Mouse (Mus musculus) neural tube, embryonic 11.5 days (tissue): ENCODE data around the gene Sfmbt1. TPM values are rescaled to one million over a fixed set of nuclear protein-coding genes. Genes with fewer than 3 reads are reported as not detected.

Experiments
- ATAC-seq: fragments of 200-750 bp; cut with Nextera tagmentation; 2 replicates; pipeline ENCODE4 v1.8.0; 2017; ENCODE audit warnings: moderate number of reproducible peaks, mild to moderate bottlenecking, moderate TSS enrichment, moderate library complexity; ENCODE audit not compliant: insufficient read depth, low FRiP score, low TSS enrichment
- DNase-seq: peaks from one replicate; pipeline ENCODE4 v3.0.0-alpha.2; 2015; ENCODE audit warnings: low spot score
- H3K27ac ChIP-seq: fragments of 300-500 bp; sonication (generic); 2 replicates; pipeline ENCODE4 v1.5.1; 2014; ENCODE audit warnings: low read depth, mild to moderate bottlenecking, low read length
- H3K27me3 ChIP-seq: fragments of 300-500 bp; sonication (generic); 2 replicates; pipeline ENCODE4 v1.6.1; 2014; ENCODE audit warnings: mild to moderate bottlenecking, low read length, mixed read lengths; ENCODE audit not compliant: control insufficient read depth, insufficient read depth
- H3K36me3 ChIP-seq: fragments of 300-500 bp; sonication (generic); 2 replicates; pipeline ENCODE4 v1.6.1; 2014; ENCODE audit warnings: mild to moderate bottlenecking, low read length, moderate library complexity, mixed read lengths; ENCODE audit not compliant: control insufficient read depth, insufficient read depth
- H3K4me1 ChIP-seq: fragments of 300-500 bp; sonication (generic); 2 replicates; pipeline ENCODE4 v1.6.1; 2014; ENCODE audit warnings: low read length, mixed read lengths; ENCODE audit not compliant: control insufficient read depth, insufficient read depth
- H3K4me2 ChIP-seq: fragments of 300-500 bp; sonication (generic); 2 replicates; pipeline ENCODE4 v1.6.1; 2014; ENCODE audit warnings: low read depth, mild to moderate bottlenecking, moderate library complexity
- H3K4me3 ChIP-seq: fragments of 300-500 bp; sonication (generic); 2 replicates; pipeline ENCODE4 v1.5.1; 2014; ENCODE audit warnings: low read depth, low read length
- H3K9ac ChIP-seq: fragments of 300-500 bp; sonication (generic); 2 replicates; pipeline ENCODE4 v1.6.1; 2014; ENCODE audit warnings: mild to moderate bottlenecking, low read length
- H3K9me3 ChIP-seq: fragments of 300-500 bp; sonication (generic); 2 replicates; pipeline ENCODE4 v1.6.1; 2016; ENCODE audit warnings: low read length; ENCODE audit not compliant: control insufficient read depth
- WGBS: fragments of 180-500 bp; shearing (Covaris S2); extraction: QIAGEN DNeasy Blood & Tissue Kit; methylation state at CpG from one replicate; pipeline ENCODE4 v1.1.7; 2014; 5-methylcytosine and 5-hydroxymethylcytosine counted together
- polyA plus RNA-seq: library from polyadenylated mRNA; unstranded; fragments of >200 nt; fragmentation: Nextera tagmentation; extraction: Ambion mirVana; gene quantifications from 2 replicates; pipeline ENCODE4 v1.2.1, GENCODE M21; 2014

Sfmbt1 gene
- polyA plus RNA-seq, 1 experiment from 2014 or later = 19.5 TPM

DNA sequence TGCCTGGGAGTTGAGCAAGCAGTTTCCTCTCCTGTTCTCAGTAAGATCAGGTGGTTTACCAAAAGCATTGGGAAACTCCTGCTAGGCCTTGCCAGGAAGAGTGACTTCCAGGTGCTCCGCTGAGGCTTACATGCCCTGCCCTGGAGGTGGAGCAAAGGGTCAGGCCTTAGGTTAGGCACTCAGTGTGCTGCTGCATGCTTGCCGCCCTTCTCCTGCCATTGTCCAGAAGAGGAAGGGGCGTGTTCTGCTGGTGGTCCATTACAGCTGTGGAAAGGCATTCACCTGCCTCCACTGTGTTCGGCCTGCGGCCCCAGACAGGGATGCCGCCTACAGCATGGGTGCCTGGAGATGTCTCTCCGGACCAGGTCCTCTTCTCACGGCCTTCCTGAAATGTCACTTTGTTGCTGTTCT, 154.7 kb downstream of the Sfmbt1 start:
- no peaks in the 10 kb centered on the region for H3K27me3 ChIP-seq
- no peak overlapping the region for H3K4me2 ChIP-seq
- H3K9ac ChIP-seq = no peak overlapping the region
- no peaks in the 10 kb centered on the region for H3K36me3 ChIP-seq
- no peaks in the 10 kb centered on the region for H3K4me1 ChIP-seq
- H3K27ac ChIP-seq = no peak overlapping the region
- no peaks in the 10 kb centered on the region for H3K9me3 ChIP-seq
- no peak for DNase-seq
- 84% methylated on average over 8 of the region's 8 CpGs for WGBS
- H3K4me3 ChIP-seq = no peak overlapping the region
- ATAC-seq = no peak

DNA sequence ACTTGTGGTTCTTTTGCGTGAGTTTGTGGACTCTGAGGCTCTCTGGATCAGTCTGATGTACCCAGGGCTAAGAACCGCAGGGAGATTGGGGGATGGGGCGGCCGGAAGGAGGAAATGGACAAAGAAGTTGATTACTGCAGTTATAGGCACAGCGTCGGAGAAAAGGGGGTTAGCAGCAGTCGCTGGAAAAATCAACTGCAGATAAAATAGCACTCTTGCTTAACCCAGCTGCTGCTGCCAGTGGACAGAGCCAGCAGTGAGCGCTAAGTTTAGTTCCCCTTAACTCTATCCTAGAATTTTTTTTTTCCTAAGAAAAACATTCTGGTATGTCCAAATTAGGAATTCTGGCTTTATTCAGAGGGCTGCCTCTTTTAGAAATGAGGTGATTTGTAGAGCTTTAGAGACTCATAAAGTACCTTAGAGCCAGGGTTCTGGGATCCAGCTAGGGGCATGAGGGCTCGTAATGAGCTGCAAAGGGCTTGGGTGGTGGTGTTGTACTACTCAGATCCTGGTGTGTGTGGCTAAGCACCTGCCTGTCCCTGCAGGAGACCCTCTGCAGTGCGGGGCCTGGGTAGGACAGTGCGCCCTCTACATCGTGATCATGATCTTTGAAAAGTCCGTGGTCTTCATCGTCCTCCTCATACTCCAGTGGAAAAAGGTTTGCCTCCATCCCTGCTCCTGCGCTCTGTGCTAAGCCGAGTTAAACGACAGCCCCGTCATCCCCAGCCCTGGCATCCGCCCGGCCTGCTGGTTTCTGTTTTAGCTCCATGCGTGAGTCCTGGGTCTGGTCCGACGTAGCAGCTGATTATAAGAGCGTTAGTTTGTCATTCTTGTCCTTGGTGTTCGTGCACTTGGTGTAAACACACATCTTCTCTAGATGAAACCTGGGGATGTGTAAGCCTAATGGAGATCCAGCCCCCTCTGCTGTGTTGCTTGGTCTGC, 155.8 kb downstream of the Sfmbt1 start:
- no peak for DNase-seq
- ATAC-seq = no peak
- no peak overlapping the region for H3K9ac ChIP-seq
- no peaks in the 10 kb centered on the region for H3K27me3 ChIP-seq
- no peaks in the 10 kb centered on the region for H3K36me3 ChIP-seq
- no peaks in the 10 kb centered on the region for H3K9me3 ChIP-seq
- H3K4me3 ChIP-seq = no peak overlapping the region
- H3K4me1 ChIP-seq = no peaks in the 10 kb centered on the region
- WGBS = 78% methylated on average over 25 of the region's 25 CpGs
- H3K27ac ChIP-seq = no peak overlapping the region
- no peak overlapping the region for H3K4me2 ChIP-seq

Other genes with a start within 250 kb of the Sfmbt1 start
- gene Dcp1a, start 235.3 kb upstream of the Sfmbt1 start, polyA plus RNA-seq = 34.9 and 35.0 TPM in 2 replicates
- gene Cacna1d, start 223.4 kb upstream of the Sfmbt1 start, polyA plus RNA-seq = 0.96 and 1.4 TPM in 2 replicates
- 128 and 158 TPM in 2 replicates for gene Tkt, start 166.5 kb upstream of the Sfmbt1 start, polyA plus RNA-seq
- gene Prkcd, start 88.6 kb upstream of the Sfmbt1 start, polyA plus RNA-seq = 30.7 and 36.4 TPM in 2 replicates
- gene Rft1, start 60.5 kb upstream of the Sfmbt1 start, polyA plus RNA-seq = 11.6 and 11.7 TPM in 2 replicates
- 26.7 and 31.2 TPM in 2 replicates for gene Tmem110, start 110.7 kb downstream of the Sfmbt1 start, polyA plus RNA-seq
- gene Mustn1, start 164.4 kb downstream of the Sfmbt1 start, polyA plus RNA-seq = 2.8 and 3.0 TPM in 2 replicates
- gene Itih4, start 171.6 kb downstream of the Sfmbt1 start, polyA plus RNA-seq = not detected in 2 replicates
- 0.23 TPM in 1 of 2 replicates, not detected in the other for gene Itih3, start 208.9 kb downstream of the Sfmbt1 start, polyA plus RNA-seq
- not detected in 2 replicates for gene Itih1, start 228.4 kb downstream of the Sfmbt1 start, polyA plus RNA-seq
- gene Nek4, start 236.5 kb downstream of the Sfmbt1 start, polyA plus RNA-seq = 15.9 and 17.0 TPM in 2 replicates